Mouse (Mus musculus) lung, embryonic 14.5 days (tissue): ENCODE data around the gene Strn3. TPM values are rescaled to one million over a fixed set of nuclear protein-coding genes. Genes with fewer than 3 reads are reported as not detected.

Experiments used
- ATAC-seq: fragments of 200-750 bp; cut with Nextera tagmentation; 2 replicates; pipeline ENCODE4 v1.8.0; 2017; ENCODE audit warnings: mild to moderate bottlenecking, moderate TSS enrichment, moderate library complexity; ENCODE audit not compliant: insufficient read depth
- DNase-seq: peaks from one replicate; pipeline ENCODE4 v3.0.0-alpha.2; 2015
- H3K27ac ChIP-seq: fragments of 300-500 bp; sonication (generic); 2 replicates; pipeline ENCODE4 v1.5.1; 2014; ENCODE audit warnings: low read depth, mild to moderate bottlenecking, moderate library complexity
- H3K27me3 ChIP-seq: fragments of 300-500 bp; sonication (generic); 2 replicates; pipeline ENCODE4 v1.6.1; 2014; ENCODE audit warnings: low read length, control low read depth; ENCODE audit not compliant: insufficient read depth
- H3K36me3 ChIP-seq: fragments of 300-500 bp; sonication (generic); 2 replicates; pipeline ENCODE4 v1.6.1; 2014; ENCODE audit warnings: control low read depth; ENCODE audit not compliant: insufficient read depth
- H3K4me1 ChIP-seq: fragments of 300-500 bp; sonication (generic); 2 replicates; pipeline ENCODE4 v1.6.1; 2014; ENCODE audit warnings: antibody characterized with exemption, control low read depth; ENCODE audit not compliant: insufficient read depth
- H3K4me2 ChIP-seq: fragments of 300-500 bp; sonication (generic); 2 replicates; pipeline ENCODE4 v1.6.1; 2014; ENCODE audit warnings: mild to moderate bottlenecking
- H3K4me3 ChIP-seq: fragments of 300-500 bp; sonication (generic); 2 replicates; pipeline ENCODE4 v1.5.1; 2014; ENCODE audit warnings: low read depth, low read length
- H3K9ac ChIP-seq: fragments of 300-500 bp; sonication (generic); 2 replicates; pipeline ENCODE4 v1.6.1; 2014
- H3K9me3 ChIP-seq: fragments of 300-500 bp; sonication (generic); 2 replicates; pipeline ENCODE4 v1.6.1; 2016; ENCODE audit warnings: low read depth, low read length, control low read depth
- CTCF ChIP-seq: IDR thresholded peaks from 2 replicates; pipeline ENCODE4 v1.5.1; 2016; ENCODE audit warnings: antibody characterized with exemption, low read depth
- WGBS: fragments of 180-500 bp; shearing (Covaris S2); extraction: QIAGEN DNeasy Blood & Tissue Kit; methylation state at CpG from one replicate; pipeline ENCODE4 v1.1.7; 2014; 5-methylcytosine and 5-hydroxymethylcytosine counted together
- polyA plus RNA-seq: library from polyadenylated mRNA; unstranded; fragments of >200 nt; fragmentation: Nextera tagmentation; extraction: Ambion mirVana; gene quantifications from 2 replicates; pipeline ENCODE4 v1.2.1, GENCODE M21; 2014

The Strn3 gene
- polyA plus RNA-seq, 1 experiment from 2014 or later = 61.3 TPM

GRCm38 (mm10) chr12:51721836-51722235, 30.1 kb upstream of the Strn3 start:
- no peak overlapping the region for H3K4me2 ChIP-seq
- H3K36me3 ChIP-seq = 0 out of 2 replicates have a peak, but pooled peaks cover 3% of the 10 kb centered on the region
- H3K4me3 ChIP-seq = no peak overlapping the region
- H3K9me3 ChIP-seq = no peaks in the 10 kb centered on the region
- no peak for TF ChIP-seq CTCF
- H3K9ac ChIP-seq = no peak overlapping the region
- ATAC-seq = no peak
- no peak overlapping the region for H3K27ac ChIP-seq
- DNase-seq = no peak
- H3K4me1 ChIP-seq = no peaks in the 10 kb centered on the region
- 91% methylated on average over 8 of the region's 8 CpGs for WGBS
- no peaks in the 10 kb centered on the region for H3K27me3 ChIP-seq

- H3K36me3 ChIP-seq = 0 out of 2 replicates have a peak, but pooled peaks cover 3% of the 10 kb centered on the region
- no peak overlapping the region for H3K27ac ChIP-seq
- ATAC-seq (no peak), DNase-seq (no peak)
- H3K9ac ChIP-seq = no peak overlapping the region
- H3K4me2 ChIP-seq = no peak overlapping the region
- no peaks in the 10 kb centered on the region for H3K4me1 ChIP-seq
- no peaks in the 10 kb centered on the region for H3K27me3 ChIP-seq
- no peak overlapping the region for H3K4me3 ChIP-seq
- no peaks in the 10 kb centered on the region for H3K9me3 ChIP-seq
- TF ChIP-seq CTCF = no peak
- WGBS = 88% methylated on average over 6 of the region's 6 CpGs
Measured at GRCm38 (mm10) chr12:51718617-51719016, 26.9 kb upstream of the Strn3 start.

- H3K9ac ChIP-seq = no peak overlapping the region
- peaks cover 3% of the 10 kb centered on the region; the same call in 1 of the 2 replicates for H3K4me1 ChIP-seq
- ATAC-seq (no peak), DNase-seq (no peak)
- H3K36me3 ChIP-seq = no peaks in the 10 kb centered on the region
- TF ChIP-seq CTCF = no peak
- H3K4me2 ChIP-seq = no peak overlapping the region
- H3K27me3 ChIP-seq = no peaks in the 10 kb centered on the region
- H3K27ac ChIP-seq = no peak overlapping the region
- WGBS = 52% methylated on average over 1 of the region's 1 CpGs
- no peaks in the 10 kb centered on the region for H3K9me3 ChIP-seq
- no peak overlapping the region for H3K4me3 ChIP-seq
Measured at GRCm38 (mm10) chr12:51712685-51713084, 21.0 kb upstream of the Strn3 start.

GRCm38 (mm10) chr12:51710154-51710553, 18.5 kb upstream of the Strn3 start:
- H3K9ac ChIP-seq = no peak overlapping the region
- DNase-seq (peak; percentile 21), ATAC-seq (no peak; the same call in 1 of the 2 replicates)
- H3K9me3 ChIP-seq = no peaks in the 10 kb centered on the region
- no peaks in the 10 kb centered on the region for H3K27me3 ChIP-seq
- H3K36me3 ChIP-seq = no peaks in the 10 kb centered on the region
- no peak overlapping the region for H3K27ac ChIP-seq
- WGBS = 40% methylated on average over 5 of the region's 5 CpGs
- H3K4me2 ChIP-seq = no peak overlapping the region
- no peak for TF ChIP-seq CTCF
- H3K4me1 ChIP-seq = peaks cover 3% of the 10 kb centered on the region; the same call in 1 of the 2 replicates
- no peak overlapping the region for H3K4me3 ChIP-seq

- no peak for ATAC-seq
- Histone ChIP-seq H3K9ac (no peak overlapping the region), H3K9me3 (no peaks in the 10 kb centered on the region), H3K4me1 (peaks cover 3% of the 10 kb centered on the region; the same call in 1 of the 2 replicates), H3K36me3 (no peaks in the 10 kb centered on the region), H3K27ac (no peak overlapping the region), H3K4me2 (no peak overlapping the region), H3K4me3 (no peak overlapping the region), H3K27me3 (no peaks in the 10 kb centered on the region)
- no peak for TF ChIP-seq CTCF
- no peak for DNase-seq
- 58% methylated on average over 3 of the region's 3 CpGs for WGBS
Measured at GRCm38 (mm10) chr12:51709741-51710140, 18.0 kb upstream of the Strn3 start.

- ATAC-seq (peak; percentile 32; the same call in 1 of the 2 replicates), DNase-seq (peak; percentile 57)
- no peak for TF ChIP-seq CTCF
- no peaks in the 10 kb centered on the region for H3K27me3 ChIP-seq
- H3K4me3 ChIP-seq = no peak overlapping the region
- H3K36me3 ChIP-seq = no peaks in the 10 kb centered on the region
- H3K27ac ChIP-seq = peak overlapping the region; percentile 65; the same call in 1 of the 2 replicates
- no peak overlapping the region for H3K4me2 ChIP-seq
- no peaks in the 10 kb centered on the region for H3K9me3 ChIP-seq
- H3K9ac ChIP-seq = no peak overlapping the region
- peaks cover 3% of the 10 kb centered on the region; the same call in 1 of the 2 replicates for H3K4me1 ChIP-seq
- WGBS = 52% methylated on average over 14 of the region's 14 CpGs
Measured at GRCm38 (mm10) chr12:51708941-51709686, 17.4 kb upstream of the Strn3 start.

GRCm38 (mm10) chr12:51706673-51707235, 15.1 kb upstream of the Strn3 start:
- H3K9me3 ChIP-seq = no peaks in the 10 kb centered on the region
- no peak overlapping the region for H3K9ac ChIP-seq
- no peak overlapping the region for H3K27ac ChIP-seq
- no peaks in the 10 kb centered on the region for H3K36me3 ChIP-seq
- H3K4me3 ChIP-seq = no peak overlapping the region
- peaks cover 3% of the 10 kb centered on the region; the same call in 1 of the 2 replicates for H3K4me1 ChIP-seq
- ATAC-seq (no peak), DNase-seq (no peak)
- H3K4me2 ChIP-seq = no peak overlapping the region
- 70% methylated on average over 5 of the region's 5 CpGs for WGBS
- no peak for TF ChIP-seq CTCF
- H3K27me3 ChIP-seq = no peaks in the 10 kb centered on the region
